Mouse (Mus musculus) monocyte, adult 2 months (primary cell): ENCODE results near the gene Nfia.

Source experiments
- DNase-seq, 2 experiments: peaks; one replicate each; pipeline ENCODE4 v3.0.0; 2022; ENCODE audit warnings: low spot score in 2 of 2, low read depth in 1 of 2

Gene Nfia

DNA sequence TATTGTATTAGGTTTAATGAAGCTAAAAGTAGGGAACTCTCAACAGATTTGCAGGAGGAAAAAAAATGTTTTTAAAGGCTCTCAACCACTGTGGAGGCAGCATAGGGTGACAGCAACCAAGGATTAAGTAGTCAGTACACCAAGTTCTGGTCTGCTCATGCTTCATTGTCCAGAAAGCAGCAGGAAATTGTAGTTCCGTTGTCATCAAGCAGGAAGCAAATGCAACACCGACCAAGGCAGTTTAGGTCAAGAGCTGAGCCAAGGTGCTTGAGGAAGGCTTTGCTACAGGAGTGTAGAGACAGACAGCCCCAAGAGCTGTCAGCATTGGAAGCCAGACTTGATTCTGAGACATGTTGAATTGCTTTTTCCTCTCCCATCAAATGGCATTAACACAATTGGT is 342.4 kb downstream of the Nfia start:
- DNase-seq: no peak

DNA sequence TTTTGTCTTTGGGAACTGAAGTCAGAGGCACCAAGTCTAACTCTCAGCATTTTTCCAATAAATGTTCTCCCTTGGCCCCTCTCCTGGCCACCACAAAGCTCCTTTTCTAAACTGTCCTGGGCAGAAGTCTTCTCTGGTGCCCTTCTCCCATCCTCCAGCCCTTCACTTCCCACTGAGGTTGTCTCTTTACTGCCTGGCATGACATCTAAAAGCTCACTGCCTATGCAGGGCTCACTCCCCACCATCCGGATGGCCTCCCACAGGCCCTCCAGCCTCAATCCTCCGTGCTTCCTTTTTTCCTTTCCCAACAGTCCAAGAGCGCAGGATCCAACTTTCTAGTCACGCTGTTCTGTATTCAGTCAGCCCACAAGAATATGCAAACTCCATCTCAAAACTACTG is 342.9 kb downstream of the Nfia start:
- DNase-seq: no peak

DNA sequence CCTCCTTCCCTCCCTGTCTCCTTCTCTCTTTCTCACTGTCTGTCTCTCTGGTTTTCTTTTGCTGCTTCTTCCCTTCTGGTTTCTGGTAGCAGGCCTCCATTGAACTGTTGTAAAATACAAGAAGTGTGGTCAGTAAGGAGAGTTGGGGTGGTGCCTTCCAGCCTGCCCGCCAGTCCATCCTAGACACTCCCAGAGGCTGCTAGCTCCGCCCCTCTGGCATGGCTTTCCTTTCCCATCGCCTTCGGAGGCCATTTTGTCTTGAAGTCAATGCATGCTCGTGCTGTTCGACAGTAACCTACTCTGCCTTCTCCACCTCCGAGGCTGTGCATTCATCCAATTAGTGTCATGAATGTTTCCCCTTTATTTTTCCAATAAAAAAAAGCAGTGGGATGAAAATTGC is 343.5 kb downstream of the Nfia start:
- DNase-seq: no peak

DNA sequence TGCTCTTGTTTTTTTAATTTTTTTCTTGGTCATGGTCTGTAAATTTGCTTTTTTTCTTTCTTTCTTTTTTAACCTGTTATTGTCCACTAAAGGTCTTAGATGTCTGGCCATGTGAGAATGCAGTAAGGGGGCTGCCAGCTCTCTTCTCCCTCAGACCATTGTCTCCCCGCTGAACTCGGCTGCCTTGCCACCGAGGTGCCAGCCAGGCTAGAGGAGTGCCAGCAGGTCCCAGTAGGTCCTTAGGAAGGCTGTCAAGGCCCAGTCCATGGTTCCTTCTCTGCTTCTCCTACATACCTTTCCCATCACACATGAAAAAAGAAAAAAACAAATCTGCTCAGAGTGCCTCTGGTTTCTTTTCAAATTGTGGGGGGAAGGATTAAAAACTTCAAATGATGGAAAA is 345.6 kb downstream of the Nfia start:
- no peak for DNase-seq

DNA sequence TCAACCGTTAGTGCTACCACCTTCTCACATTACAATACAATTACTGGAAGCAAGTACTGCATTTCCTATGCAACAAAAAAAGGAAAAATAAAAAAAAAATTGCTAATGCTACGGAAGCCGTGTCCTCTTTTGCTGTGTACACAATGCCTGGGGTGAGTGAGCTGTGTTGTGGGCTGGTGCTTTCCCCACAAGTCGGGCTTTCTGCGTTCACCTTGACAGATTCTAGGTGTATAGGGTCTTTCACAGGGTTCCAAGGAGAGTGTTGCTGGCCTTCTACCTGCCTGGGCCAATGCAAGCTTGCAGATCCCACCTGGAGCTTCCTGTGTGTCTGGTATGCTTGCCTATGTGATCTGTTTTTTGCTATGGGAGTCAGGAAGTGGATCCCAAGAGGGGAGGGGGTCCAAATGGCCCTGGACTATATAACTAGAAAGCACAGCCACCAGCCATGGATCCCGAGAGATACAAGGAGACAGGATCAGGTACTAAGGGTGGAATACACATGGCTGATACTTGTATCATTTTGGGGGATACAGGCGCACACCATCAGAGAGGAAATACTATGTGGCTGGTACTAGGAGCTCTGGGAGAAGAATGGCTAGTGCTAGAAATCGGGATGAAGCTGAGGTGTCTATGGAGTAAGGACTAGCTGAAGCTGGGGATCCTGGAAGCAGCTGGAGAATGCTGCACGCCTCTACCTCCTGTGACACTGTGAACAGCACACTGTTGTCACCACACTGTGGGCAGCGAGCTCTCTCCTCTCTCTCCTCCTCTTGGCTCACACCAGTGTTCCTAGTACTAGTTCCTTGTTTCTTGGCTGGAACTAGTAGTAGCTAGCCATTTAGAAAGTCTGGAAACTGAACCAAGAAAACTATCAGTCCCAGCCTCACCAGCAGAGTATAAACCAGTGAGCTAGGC is 346.5 kb downstream of the Nfia start:
- DNase-seq: no peak

DNA sequence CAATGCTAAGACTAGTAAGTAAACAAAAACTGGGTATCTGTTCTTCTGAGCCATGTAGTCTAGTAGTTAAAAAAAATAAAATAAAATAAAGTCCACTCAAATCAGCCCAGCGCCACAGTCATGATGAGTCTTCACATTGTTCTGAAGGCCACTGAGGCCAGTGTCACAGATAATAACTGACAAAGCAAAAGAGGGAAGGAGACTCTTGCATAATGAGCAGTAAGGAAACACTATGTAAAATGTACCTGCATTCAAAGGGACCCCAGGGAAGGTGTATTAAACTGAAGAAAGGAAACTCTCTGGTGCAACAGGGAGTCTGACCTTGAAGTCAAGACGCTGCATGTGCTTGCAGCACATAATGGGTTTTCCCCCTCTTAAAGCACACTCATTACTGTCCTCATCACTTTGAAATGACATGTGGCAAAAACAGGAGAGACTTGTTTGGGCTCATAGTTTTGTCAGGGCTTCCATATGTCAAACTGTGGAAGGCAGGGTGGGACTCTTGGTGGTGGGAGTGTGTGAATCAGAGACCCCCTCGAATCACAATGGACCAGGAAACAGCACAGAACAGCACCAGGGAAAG is 347.5 kb downstream of the Nfia start:
- DNase-seq: no peak

DNA sequence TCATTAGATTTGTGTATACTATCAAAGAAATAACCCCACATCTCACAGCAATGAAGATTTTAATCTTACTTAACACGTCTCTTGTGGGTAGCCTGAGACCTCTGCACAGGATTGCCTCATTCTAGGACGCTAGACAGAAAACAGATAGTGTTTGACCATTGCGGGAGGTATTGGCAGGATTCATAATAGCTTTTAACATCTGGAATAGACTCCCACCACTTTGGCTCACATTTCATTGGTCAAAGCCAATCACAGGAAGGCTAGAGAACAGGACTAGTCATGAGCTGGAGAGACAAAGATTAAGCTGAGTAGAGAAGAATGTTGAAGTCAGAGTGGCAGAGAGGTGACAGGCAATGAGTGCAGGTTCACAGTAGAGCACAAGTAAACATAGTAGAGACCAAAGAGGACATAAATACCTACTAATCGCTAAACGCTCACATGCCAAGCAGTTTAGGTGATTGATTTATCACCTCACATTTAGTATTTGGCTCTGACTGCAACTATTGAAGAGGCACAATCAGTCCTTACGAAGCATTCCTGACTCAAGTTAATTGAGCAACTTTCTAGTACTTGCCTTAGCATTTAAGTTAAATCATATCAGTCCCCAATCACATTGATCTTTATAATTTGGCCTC is 348.3 kb downstream of the Nfia start:
- DNase-seq: no peak

DNA sequence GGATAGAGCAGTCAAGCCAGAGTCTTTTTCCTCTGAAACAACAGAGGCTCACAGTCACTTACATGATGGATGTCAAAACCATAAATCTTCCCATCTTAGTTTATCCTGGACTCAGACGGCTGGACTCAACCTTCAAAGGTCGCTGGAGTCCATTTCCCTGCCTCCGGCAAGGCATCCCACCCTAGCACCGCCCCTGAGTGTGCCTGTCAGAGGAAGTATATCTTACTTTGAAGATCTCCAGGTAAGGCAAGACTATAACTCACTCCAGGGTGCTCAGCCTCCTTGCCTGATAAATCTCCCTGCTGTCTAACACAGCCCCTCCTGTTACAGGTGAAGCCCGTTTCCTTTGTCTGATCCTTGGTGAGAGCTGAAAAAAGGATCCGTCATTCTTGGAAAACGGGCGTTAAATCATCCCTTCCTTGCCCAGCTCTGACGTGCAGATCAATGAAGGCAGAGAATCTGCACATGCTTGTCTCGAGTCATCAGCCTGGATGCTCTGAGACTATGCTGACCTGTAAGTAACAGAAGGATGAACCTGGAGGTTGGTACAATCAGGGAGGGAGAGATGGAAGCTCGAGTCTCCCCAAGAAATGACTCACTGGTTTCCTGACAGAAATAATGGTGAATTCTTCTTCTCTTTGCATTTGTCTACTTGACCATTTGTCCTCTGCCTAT is 353.6 kb downstream of the Nfia start:
- no peak for DNase-seq

DNA sequence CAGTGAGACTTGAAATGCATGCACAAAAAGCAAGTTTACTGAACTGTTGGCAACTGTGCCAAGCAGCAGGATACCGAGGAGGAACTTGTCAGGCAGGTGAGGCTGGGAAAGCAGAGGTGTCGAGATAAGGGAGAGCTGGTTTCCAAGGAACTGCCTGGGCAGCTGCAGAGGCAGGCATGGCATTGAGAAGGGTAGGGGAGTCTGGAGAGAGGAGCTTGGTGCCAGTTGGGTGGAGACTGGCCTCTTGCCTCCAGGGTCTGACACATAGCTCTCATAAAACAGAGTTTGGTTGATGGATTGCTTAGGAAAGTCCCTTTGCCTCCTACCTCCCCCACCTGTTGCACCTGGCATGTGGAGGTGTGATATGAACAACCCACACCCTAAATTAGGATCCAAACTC is 358.3 kb downstream of the Nfia start:
- no peak for DNase-seq

DNA sequence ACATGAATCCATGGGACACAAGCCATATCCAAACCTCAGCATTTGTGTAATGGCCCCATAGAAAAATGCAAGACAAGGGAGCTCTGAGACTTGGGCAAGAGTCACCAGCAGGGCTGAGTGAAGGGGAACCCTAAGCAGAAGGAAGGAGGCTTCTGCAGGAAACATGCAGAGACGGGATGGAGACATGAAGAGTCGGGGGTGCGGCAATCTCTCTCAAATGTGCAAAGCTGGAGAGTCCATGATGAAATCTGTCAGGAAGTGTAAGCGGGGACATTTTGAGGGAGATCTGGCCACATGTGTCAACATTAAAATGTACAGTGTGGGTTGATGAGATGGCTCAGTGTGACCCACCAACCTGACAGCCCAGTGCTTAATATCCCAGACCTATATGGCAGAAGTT is 361.5 kb downstream of the Nfia start:
- DNase-seq: no peak

DNA sequence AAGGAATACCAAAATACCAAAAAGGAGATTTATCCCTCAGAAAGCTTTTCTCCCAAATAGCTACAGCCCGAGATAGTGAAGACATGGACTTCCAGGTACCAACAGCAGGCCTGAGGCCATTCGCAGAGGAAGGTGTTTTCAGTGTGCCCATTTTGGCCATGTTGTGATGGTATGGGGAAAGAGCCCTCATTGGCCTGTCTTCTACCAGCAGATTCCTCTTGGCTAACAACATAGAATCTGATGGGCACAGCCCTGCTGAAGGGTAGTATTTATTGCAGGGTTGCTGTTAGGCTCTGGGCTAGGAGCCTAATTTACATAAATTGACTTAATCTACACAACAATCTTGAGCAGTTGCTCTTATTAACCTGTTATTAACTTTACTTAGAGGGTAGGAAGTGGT is 363.5 kb downstream of the Nfia start:
- DNase-seq: no peak

DNA sequence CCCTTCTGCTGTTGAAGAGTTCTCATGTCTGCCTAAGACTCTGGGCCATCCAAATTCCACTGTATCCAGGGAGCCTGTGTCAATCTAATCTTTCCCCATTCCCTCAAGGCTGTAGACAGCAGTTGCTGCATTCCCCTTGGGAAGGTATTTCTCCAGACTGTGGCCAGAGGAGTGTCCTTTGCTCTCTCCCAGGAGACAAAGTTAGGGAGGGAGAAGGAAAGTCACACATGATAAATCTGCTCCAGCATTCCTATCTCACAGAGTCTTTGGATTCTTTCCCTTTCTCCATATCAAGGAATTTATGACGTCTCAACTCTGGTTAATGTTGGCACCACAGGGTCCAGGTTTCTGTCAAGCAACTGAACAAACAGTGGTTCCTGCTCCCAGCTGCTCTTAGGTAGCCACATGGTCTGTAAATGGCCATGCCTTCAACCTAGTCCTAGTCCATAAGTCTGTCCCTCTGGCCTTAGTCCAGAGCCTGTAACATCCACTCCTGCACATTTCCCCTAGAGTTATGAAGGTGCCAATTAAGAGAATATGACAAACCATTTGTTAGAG is 370.4 kb downstream of the Nfia start:
- no peak for DNase-seq

DNA sequence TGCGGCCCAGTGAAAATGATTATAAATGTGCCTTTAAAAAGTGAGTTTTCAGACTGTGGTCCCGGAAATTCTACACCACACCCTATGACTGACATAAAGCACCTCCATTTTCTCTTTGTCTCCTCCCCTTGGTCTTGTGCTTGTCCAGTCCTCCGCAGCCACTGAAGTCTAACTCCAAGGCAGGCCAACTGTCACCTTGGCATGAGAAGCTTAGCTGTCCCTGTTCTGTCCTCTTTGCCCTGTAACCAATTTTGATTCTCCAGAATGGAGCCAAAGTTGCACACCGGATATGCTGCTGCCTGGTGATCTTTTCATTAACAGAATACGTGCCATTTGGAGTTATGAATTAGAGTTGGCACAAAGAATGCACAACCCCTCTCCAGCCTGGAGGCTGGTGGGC is 378.0 kb downstream of the Nfia start:
- DNase-seq: no peak

DNA sequence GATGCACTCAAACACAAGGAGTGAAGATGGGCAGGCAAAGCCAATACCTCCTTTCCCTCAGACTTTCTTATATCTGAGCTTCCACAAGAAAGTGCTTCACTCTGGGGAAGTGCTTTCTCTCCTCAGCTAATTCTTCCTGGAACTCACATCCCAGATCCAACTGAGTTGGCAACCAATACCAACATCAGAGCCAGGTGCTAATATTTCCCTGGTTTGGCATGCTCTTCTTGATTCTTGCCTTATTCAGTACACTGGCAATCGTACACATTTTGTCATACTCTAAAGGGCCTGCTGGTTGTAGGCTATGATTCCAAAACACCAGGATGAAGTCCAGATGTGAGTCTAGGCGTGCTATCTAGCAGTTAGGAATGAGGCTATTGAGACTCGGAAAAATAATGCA is 385.4 kb downstream of the Nfia start:
- DNase-seq: no peak

DNA sequence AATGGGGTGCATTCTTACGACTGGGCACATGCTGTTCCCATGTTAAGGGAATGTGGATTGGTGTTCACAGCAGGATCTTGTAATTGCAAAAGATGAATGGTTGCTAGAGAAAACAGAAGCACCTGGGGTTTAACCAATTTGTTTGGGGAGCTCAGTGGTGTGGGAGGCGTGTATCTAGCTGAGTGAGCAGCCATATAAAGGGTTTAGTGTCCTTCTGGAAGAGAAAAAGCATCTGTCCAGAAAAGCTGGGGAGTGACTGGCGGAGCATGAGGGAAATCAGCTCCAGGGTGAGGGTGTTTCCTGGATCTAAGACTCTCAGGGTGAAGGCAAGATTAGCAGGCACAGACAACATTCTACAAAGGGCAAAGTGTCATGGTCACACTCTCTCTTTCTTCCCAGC is 393.8 kb downstream of the Nfia start:
- no peak for DNase-seq
